Mouse (Mus musculus): Measurements from ENCODE around the gene Ikzf2.

DNA sequence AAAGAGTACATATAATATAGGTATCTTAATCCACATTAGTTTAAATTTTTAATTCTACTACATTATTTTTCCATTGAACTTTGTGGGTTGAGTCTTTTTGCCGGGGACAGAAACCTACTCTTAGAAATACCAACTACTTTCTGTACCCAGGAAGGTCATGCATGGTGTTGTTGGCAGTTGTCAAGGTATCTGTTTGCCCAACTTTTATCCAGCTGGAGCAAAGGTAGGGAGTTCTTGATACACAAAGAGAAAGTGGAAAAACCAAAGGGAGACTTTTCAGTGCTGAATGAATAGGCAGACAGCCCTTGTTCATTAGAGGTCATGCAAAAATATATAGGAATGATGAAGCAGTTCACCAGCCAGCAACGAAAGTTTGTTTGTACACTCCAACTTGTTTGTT is 52.8 kb downstream of the Ikzf2 start:
- no peak for TF ChIP-seq POLR2A (IDR thresholded peaks at IDR 0.05; ENCODE audit: extremely low read depth, insufficient read depth, low read length)
- no peak for TF ChIP-seq CTCF (IDR thresholded peaks at IDR 0.05; ENCODE audit: extremely low read depth, insufficient read depth, low read length)
